Mouse (Mus musculus): ENCODE measurements at regions not wholly inside any gene's neighbourhood (a gene's known extent, or its start where the extent isn't known, plus 50 kb on each side); places are given as distances from the start of the nearest gene placed in this dataset.

- TF ChIP-seq CTCF (IDR thresholded peaks at IDR 0.05 in 2 of 3, conservative IDR thresholded peaks at IDR 0.05 in 1 of 3; ENCODE audit: control insufficient read depth in 1 of 3, insufficient read depth in 1 of 3, low read depth in 2 of 3, low read length in 3 of 3, poor library complexity in 1 of 3, severe bottlenecking in 1 of 3) (no peak), ETS1 (IDR thresholded peaks at IDR 0.05; ENCODE audit: low read depth, low read length) (no peak), TBP (IDR thresholded peaks at IDR 0.05; ENCODE audit: low read depth, low read length) (no peak), ZC3H11A (IDR thresholded peaks at IDR 0.05; ENCODE audit: low read depth, low read length) (no peak), EP300 (IDR thresholded peaks at IDR 0.05; ENCODE audit: low read depth in 1 of 2, low read length in 2 of 2) (no peak), POLR2A (IDR thresholded peaks at IDR 0.05; ENCODE audit: control insufficient read depth in 1 of 2, insufficient read depth in 1 of 2, low read depth in 1 of 2, low read length in 2 of 2, poor library complexity in 1 of 2) (no peak), MAX (IDR thresholded peaks at IDR 0.05; ENCODE audit: low read length) (no peak), MEF2A (IDR thresholded peaks at IDR 0.05; ENCODE audit: extremely low read depth, insufficient replicate concordance, low read depth, low read length, poor library complexity, severe bottlenecking) (no peak), CHD2 (IDR thresholded peaks at IDR 0.05; ENCODE audit: low read length) (no peak), TCF12 (IDR thresholded peaks at IDR 0.05; ENCODE audit: low read depth, low read length) (no peak)
Observed at GRCm38 (mm10) chr3:80285246-80285645, 400.9 kb downstream of the Fam198b start.

All from MEL (cell line).